Mouse (Mus musculus): ENCODE data around the gene Eif2b3.

- TF ChIP-seq CTCF (conservative IDR thresholded peaks at IDR 0.05 in 1 of 2, IDR thresholded peaks at IDR 0.05 in 1 of 2; ENCODE audit: low read depth in 2 of 2, low read length in 2 of 2) (no peak), EP300 (IDR thresholded peaks at IDR 0.05; ENCODE audit: low read length) (no peak), MXI1 (IDR thresholded peaks at IDR 0.05; ENCODE audit: low read depth, low read length) (no peak), POLR2A (IDR thresholded peaks at IDR 0.05; ENCODE audit: low read depth, low read length) (no peak)
Measured at GRCm38 (mm10) chr4:117131198-117131597, 112.0 kb downstream of the Eif2b3 start.
